Mouse (Mus musculus): Measurements from ENCODE around the gene Tas1r3. TPM values are rescaled to one million over a fixed set of nuclear protein-coding genes. Genes with fewer than 3 reads are reported as not detected.
A peak's percentile ranks its signal among the peaks of the same experiment; 100 is the strongest.

Tas1r3 gene
- polyA plus RNA-seq, 1 experiment from 2014 or later, result 0.45 TPM

DNA sequence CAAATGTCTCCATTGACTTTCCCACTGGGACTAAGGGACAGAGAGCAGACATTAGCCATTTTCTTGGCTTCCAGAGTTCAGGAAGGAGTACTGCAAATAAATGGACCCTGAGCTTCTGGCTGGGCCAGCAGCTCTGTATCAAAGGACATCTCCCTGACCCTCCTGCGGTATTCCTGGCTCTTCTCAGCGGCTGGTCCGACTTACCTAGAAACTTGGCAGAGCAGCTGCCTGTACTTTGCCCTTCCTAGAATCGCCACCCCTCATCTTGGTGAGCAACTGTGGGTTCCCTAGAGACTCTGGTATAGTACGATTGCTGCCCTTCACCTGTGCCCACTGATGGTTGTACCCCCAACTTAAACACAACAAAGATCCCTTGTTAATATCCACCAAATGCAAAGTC lies 19.9 kb downstream of the Tas1r3 start:
- ATAC-seq (replicated peaks; ENCODE audit: low FRiP score) (no peak), DNase-seq (ENCODE audit: low spot score) (no peak)
- Histone ChIP-seq H3K4me3 (ENCODE audit: low read depth, low read length) (no peak overlapping the region), H3K27me3 (ENCODE audit: control insufficient read depth, insufficient read depth, low read length) (peaks cover 5% of the 10 kb centered on the region; the same call in 1 of the 2 replicates), H3K27ac (ENCODE audit: low read depth, low read length) (no peak overlapping the region), H3K36me3 (ENCODE audit: control insufficient read depth, insufficient read depth, low read length) (no peaks in the 10 kb centered on the region), H3K4me1 (replicated peaks; ENCODE audit: control insufficient read depth, insufficient read depth, low read length) (peaks cover 21% of the 10 kb centered on the region; the same call in 1 of the 2 replicates), H3K9me3 (ENCODE audit: control insufficient read depth, low read length) (no peaks in the 10 kb centered on the region), H3K9ac (ENCODE audit: low read length) (no peak overlapping the region), H3K4me2 (ENCODE audit: low read depth, low read length, severe bottlenecking) (no peak overlapping the region)
- 93% methylated on average over 5 of the region's 5 CpGs for WGBS

DNA sequence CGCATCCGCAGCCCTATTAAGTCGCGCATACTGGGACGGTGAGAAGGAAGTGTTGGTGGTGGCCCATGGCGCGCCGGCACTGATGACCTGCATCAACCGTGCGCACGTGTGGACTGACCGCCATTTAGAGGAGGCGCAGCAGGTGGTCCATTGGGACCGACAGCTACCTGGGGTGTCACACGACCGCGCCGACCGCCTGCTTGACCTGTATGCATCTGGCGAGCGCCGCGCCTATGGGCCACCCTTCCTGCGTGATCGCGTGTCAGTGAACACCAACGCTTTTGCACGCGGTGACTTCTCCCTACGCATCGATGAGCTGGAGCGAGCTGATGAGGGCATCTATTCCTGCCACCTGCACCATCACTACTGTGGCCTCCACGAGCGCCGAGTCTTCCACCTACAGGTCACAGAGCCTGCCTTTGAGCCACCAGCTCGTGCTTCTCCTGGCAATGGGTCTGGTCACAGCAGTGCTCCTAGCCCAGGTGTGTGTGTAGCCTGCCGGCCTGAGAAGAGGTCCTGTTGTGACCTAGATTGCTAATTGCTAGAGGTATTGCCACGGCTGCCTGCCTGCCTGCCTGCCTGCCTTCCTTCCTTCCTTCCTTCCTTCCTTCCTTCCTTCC lies 21.4 kb downstream of the Tas1r3 start:
- Histone ChIP-seq H3K9ac (ENCODE audit: low read length) (no peak overlapping the region), H3K4me3 (ENCODE audit: low read depth, low read length) (peak overlapping the region; percentile 31; the same call in 1 of the 2 replicates), H3K27me3 (ENCODE audit: control insufficient read depth, insufficient read depth, low read length) (peaks cover 5% of the 10 kb centered on the region; the same call in 1 of the 2 replicates), H3K27ac (ENCODE audit: low read depth, low read length) (no peak overlapping the region), H3K36me3 (ENCODE audit: control insufficient read depth, insufficient read depth, low read length) (no peaks in the 10 kb centered on the region), H3K4me2 (ENCODE audit: low read depth, low read length, severe bottlenecking) (peak overlapping the region; percentile 51; the same call in 1 of the 2 replicates), H3K4me1 (replicated peaks; ENCODE audit: control insufficient read depth, insufficient read depth, low read length) (peaks cover 20% of the 10 kb centered on the region; the same call in 1 of the 2 replicates), H3K9me3 (ENCODE audit: control insufficient read depth, low read length) (no peaks in the 10 kb centered on the region)
- no peak for ATAC-seq (replicated peaks; ENCODE audit: low FRiP score)
- WGBS, result 29% methylated on average over 38 of the region's 38 CpGs
- peak; percentile 57 for DNase-seq (ENCODE audit: low spot score)

DNA sequence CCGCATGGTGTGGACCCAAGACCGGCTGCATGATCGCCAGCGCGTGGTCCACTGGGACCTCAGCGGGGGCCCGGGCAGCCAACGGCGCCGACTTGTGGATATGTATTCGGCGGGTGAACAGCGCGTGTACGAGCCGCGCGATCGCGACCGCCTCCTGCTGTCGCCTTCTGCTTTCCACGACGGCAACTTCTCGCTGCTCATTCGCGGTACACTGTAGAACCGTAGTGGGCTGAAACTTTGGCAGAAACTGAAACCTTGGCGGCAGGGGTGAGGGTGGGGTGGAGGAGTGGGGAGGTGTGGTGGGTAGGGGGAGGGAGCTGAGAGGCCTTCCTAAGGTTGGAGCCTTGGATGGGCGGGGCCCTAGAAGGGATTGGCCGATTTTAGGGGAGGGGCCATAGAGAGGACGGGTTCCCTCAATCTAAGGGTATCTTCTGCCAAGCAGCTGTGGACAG lies 22.1 kb downstream of the Tas1r3 start:
- ATAC-seq (replicated peaks; ENCODE audit: low FRiP score) (peak; percentile 61), DNase-seq (ENCODE audit: low spot score) (peak; percentile 74)
- Histone ChIP-seq H3K9me3 (ENCODE audit: control insufficient read depth, low read length) (no peaks in the 10 kb centered on the region), H3K36me3 (ENCODE audit: control insufficient read depth, insufficient read depth, low read length) (no peaks in the 10 kb centered on the region), H3K4me3 (ENCODE audit: low read depth, low read length) (peak overlapping the region; percentile 31), H3K4me2 (ENCODE audit: low read depth, low read length, severe bottlenecking) (peak overlapping the region; percentile 51), H3K27ac (ENCODE audit: low read depth, low read length) (no peak overlapping the region), H3K27me3 (ENCODE audit: control insufficient read depth, insufficient read depth, low read length) (peaks cover 5% of the 10 kb centered on the region; the same call in 1 of the 2 replicates), H3K4me1 (replicated peaks; ENCODE audit: control insufficient read depth, insufficient read depth, low read length) (peaks cover 19% of the 10 kb centered on the region; the same call in 1 of the 2 replicates), H3K9ac (ENCODE audit: low read length) (peak overlapping the region; percentile 60)
- WGBS, result under 1% methylated on average over 32 of the region's 32 CpGs

DNA sequence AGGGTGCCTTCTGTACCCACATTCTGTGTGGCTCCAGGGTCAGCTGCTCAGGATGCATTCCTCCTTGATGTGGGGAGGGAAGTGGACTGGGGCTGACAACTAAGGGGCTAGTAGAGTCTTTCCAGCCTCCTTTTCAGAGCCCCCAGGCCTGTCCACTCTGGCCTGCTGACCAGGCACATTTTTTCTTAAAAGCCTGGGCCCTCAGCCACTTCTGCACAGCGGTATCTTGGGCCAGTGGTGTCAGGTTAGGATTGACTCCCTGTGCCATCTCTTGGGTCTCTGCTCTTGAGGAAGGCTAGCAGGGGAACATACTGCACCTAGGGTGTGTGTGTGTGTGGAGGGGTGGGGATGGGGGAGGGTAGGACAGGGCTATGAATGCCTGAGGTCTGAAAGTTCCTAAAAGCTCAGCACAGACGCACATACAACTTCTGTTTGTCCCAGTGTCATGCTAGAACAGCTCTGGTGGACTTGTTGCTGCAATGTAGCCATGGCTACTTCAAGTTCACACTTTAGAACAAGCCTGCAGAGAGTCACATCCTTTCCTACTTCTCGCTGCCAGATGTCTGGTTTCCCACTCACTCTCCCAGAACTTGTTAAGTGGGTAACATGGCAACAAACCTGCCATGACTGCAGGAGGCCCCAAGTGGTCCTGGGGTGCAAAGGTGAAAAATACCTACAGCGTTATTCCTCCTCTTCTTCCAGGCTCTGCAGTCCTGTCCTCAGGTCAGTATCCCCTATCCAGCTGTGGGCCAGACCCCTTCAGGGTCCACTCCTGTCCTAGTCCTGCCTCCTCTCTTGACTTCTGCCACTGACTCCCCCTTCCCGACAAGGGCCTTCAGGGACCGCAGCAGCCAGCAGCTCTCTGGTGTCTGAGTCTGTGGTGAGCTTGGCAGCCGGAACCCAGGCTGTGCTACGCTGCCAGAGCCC lies 22.8 kb downstream of the Tas1r3 start:
- Histone ChIP-seq H3K4me2 (ENCODE audit: low read depth, low read length, severe bottlenecking) (peak overlapping the region; percentile 51), H3K36me3 (ENCODE audit: control insufficient read depth, insufficient read depth, low read length) (no peaks in the 10 kb centered on the region), H3K9me3 (ENCODE audit: control insufficient read depth, low read length) (no peaks in the 10 kb centered on the region), H3K4me3 (ENCODE audit: low read depth, low read length) (peak overlapping the region; percentile 31), H3K4me1 (replicated peaks; ENCODE audit: control insufficient read depth, insufficient read depth, low read length) (peaks cover 19% of the 10 kb centered on the region; the same call in 1 of the 2 replicates), H3K9ac (ENCODE audit: low read length) (peak overlapping the region; percentile 60), H3K27me3 (ENCODE audit: control insufficient read depth, insufficient read depth, low read length) (peaks cover 5% of the 10 kb centered on the region; the same call in 1 of the 2 replicates), H3K27ac (ENCODE audit: low read depth, low read length) (no peak overlapping the region)
- peak; percentile 51 for DNase-seq (ENCODE audit: low spot score)
- ATAC-seq (replicated peaks; ENCODE audit: low FRiP score), result peak; percentile 19
- WGBS, result 6% methylated on average over 8 of the region's 8 CpGs

DNA sequence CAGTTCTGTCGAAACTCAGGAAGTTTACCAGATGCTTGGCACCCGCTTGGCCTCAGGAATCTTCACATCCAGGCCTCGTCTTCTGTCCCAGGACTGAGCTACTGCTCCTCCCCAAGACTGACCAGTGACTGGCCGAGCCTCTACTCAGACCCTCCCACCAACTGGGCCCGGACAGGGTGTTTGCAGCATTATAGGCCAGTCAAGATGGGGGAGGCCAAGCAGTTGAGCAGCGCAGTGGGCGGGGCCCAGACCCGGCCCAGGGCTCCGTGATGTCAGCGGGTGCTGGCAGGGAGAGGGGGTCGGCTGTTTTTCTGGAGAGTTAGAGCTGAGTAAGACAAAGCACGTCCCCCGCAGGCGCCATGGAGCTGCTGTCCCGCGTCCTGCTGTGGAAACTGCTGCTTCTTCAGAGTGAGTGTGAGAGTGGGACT lies 23.7 kb downstream of the Tas1r3 start, which contains the start of gene Mxra8:
TSS of gene Mxra8 (plus strand) at position 198 of the 428 bp plus-strand sequence.
- ATAC-seq (replicated peaks; ENCODE audit: low FRiP score), result peak; percentile 86
- Histone ChIP-seq H3K4me3 (ENCODE audit: low read depth, low read length) (peak within 1 kb of the TSS; percentile 31), H3K27ac (ENCODE audit: low read depth, low read length) (0 out of 2 replicates have a peak within 1 kb of the TSS, but pooled peaks have one; percentile 12), H3K4me1 (replicated peaks; ENCODE audit: control insufficient read depth, insufficient read depth, low read length) (peaks cover 19% of the 10 kb centered on the region; the same call in 1 of the 2 replicates), H3K9ac (ENCODE audit: low read length) (peak within 1 kb of the TSS; percentile 60), H3K4me2 (ENCODE audit: low read depth, low read length, severe bottlenecking) (peak within 1 kb of the TSS; percentile 51), H3K27me3 (ENCODE audit: control insufficient read depth, insufficient read depth, low read length) (peaks cover 5% of the 10 kb centered on the region; the same call in 1 of the 2 replicates), H3K36me3 (ENCODE audit: control insufficient read depth, insufficient read depth, low read length) (no peaks in the 10 kb centered on the region), H3K9me3 (ENCODE audit: control insufficient read depth, low read length) (no peaks in the 10 kb centered on the region)
- under 1% methylated on average over 16 of the region's 16 CpGs for WGBS
- DNase-seq (ENCODE audit: low spot score), result peak; percentile 88

DNA sequence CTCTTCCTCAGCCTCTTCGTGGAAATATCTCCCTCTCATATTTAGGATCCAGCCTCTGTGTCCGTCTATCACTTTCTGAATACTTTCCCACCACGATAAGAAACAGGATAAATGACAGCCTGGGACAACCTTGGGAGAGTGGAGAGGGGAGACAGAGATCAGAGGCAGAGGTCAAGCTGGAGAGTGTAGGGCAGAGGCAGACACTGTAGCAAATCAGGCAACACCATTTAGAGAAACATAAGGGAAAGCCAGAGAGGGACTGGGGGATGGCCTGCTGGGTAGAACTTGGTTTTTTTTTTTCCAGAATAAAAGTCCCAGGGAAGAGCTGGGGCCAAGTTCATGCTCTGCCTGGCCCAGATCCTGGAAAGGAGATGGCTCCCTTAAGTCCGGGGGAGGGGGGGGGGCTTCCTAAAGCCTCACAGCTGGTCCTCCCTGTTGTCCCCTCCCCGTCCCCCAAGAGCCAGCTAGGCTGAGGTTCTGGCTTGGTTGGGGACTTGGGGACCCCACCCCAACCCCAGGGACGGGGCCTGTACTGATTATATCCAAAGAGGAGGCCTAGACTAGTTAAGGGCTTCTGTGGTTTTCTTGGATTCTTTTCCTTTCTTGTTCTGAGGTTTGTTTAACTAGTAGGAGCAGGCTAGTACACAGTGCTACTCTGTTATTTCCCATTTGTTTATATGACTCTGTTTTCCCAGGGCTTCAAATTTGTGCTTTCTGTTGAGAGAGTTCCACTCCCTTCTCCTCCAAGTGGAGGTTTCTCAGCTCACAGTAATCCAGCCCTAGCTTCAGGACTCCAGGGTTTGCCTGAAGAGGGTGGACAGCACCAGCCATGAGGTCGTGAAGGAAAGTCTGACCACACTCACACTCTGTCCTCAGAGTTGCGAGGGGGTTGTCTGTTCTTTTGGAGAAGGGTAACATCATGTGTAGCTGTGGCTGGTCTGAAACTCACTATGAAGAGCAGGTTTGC lies 24.7 kb downstream of the Tas1r3 start:
- no peak for DNase-seq (ENCODE audit: low spot score)
- H3K27ac ChIP-seq (ENCODE audit: low read depth, low read length), result no peak overlapping the region
- H3K4me3 ChIP-seq (ENCODE audit: low read depth, low read length), result no peak overlapping the region
- no peak for ATAC-seq (replicated peaks; ENCODE audit: low FRiP score)
- no peaks in the 10 kb centered on the region for H3K9me3 ChIP-seq (ENCODE audit: control insufficient read depth, low read length)
- WGBS, result 67% methylated on average over 8 of the region's 8 CpGs
- H3K4me2 ChIP-seq (ENCODE audit: low read depth, low read length, severe bottlenecking), result no peak overlapping the region
- no peak overlapping the region for H3K9ac ChIP-seq (ENCODE audit: low read length)
- H3K36me3 ChIP-seq (ENCODE audit: control insufficient read depth, insufficient read depth, low read length), result no peaks in the 10 kb centered on the region
- H3K27me3 ChIP-seq (ENCODE audit: control insufficient read depth, insufficient read depth, low read length), result peaks cover 5% of the 10 kb centered on the region; the same call in 1 of the 2 replicates
- H3K4me1 ChIP-seq (replicated peaks; ENCODE audit: control insufficient read depth, insufficient read depth, low read length), result peaks cover 23% of the 10 kb centered on the region

DNA sequence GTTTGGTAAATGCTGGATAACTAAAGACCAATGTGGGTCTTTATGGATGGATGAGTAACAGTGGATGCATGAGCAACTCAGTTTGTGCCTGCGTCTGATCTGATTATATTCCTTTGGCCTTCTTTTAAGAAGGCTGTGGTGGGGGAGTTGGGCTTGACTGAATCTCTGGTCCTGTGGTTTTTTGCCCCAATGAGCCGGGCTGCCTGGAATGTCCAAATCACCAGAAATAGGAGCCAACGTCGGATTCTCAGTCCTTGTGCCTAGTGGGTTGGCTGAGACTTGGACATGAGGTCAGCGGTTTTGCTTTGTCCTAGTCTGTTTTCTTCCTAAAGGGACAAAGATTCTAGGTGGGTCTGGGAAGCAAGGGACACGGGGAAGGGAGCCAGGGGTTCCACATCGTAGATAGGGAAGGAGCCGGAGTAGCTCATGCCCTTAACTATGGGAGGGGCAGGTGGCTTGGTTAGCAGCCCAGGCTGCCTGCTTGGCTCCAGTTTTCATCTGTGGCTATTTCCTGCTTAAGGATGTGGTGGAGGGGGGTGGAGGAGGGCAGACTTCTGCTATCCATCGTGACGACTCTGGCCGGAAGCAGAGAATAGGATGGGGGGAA lies 25.7 kb downstream of the Tas1r3 start:
- Histone ChIP-seq H3K4me1 (replicated peaks; ENCODE audit: control insufficient read depth, insufficient read depth, low read length) (peaks cover 23% of the 10 kb centered on the region), H3K9ac (ENCODE audit: low read length) (no peak overlapping the region), H3K36me3 (ENCODE audit: control insufficient read depth, insufficient read depth, low read length) (no peaks in the 10 kb centered on the region; the same call in 1 of the 2 replicates), H3K27ac (ENCODE audit: low read depth, low read length) (no peak overlapping the region), H3K9me3 (ENCODE audit: control insufficient read depth, low read length) (no peaks in the 10 kb centered on the region), H3K27me3 (ENCODE audit: control insufficient read depth, insufficient read depth, low read length) (peaks cover 5% of the 10 kb centered on the region; the same call in 1 of the 2 replicates), H3K4me2 (ENCODE audit: low read depth, low read length, severe bottlenecking) (no peak overlapping the region), H3K4me3 (ENCODE audit: low read depth, low read length) (no peak overlapping the region)
- DNase-seq (ENCODE audit: low spot score) (no peak), ATAC-seq (replicated peaks; ENCODE audit: low FRiP score) (no peak)
- 88% methylated on average over 11 of the region's 11 CpGs for WGBS

All from forebrain, embryonic 11.5 days (tissue).